Mouse (Mus musculus) megakaryocyte progenitor cell, adult 5-6 weeks (primary cell): ENCODE measurements around the gene Col8a2. TPM values are rescaled to one million over a fixed set of nuclear protein-coding genes. Genes with fewer than 3 reads are reported as not detected.

Experiments
- ATAC-seq: replicated peaks from 2 replicates; pipeline ENCODE4 v1.8.0; 2016; ENCODE audit warnings: mild to moderate bottlenecking, moderate TSS enrichment, inconsistent platforms; ENCODE audit not compliant: poor library complexity
- total RNA-seq, 2 experiments: library from RNA; stranded (forward) in 1 of 2; stranded (reverse) in 1 of 2; fragments of 157-497, 149-512 nt in 1 of 2; fragments of 200-1000 nt in 1 of 2; gene quantifications; 2 replicates each; pipeline versions ENCODE4 v1.2.3 to v1.2.4; 2015 to 2017

The Col8a2 gene
- total RNA-seq, 2 experiments from 2014 or later = not detected

- peak; percentile 17 for ATAC-seq
These were observed 27.0 kb upstream of the Col8a2 start for GRCm38 (mm10) chr4:126259523-126260160.

- peak; percentile 47 for ATAC-seq
These were observed 25.9 kb upstream of the Col8a2 start for GRCm38 (mm10) chr4:126260520-126261201.

GRCm38 (mm10) chr4:126261266-126261665 is 25.3 kb upstream of the Col8a2 start:
- ATAC-seq = no peak

- no peak for ATAC-seq
These were observed 24.9 kb upstream of the Col8a2 start for GRCm38 (mm10) chr4:126261675-126262074.

GRCm38 (mm10) chr4:126262119-126262807 is 24.3 kb upstream of the Col8a2 start, which contains the start of gene Trappc3:
Gene Trappc3 (plus strand): TSS chr4:126262325.
- ATAC-seq = peak; percentile 80

GRCm38 (mm10) chr4:126269292-126269691 is 17.3 kb upstream of the Col8a2 start:
- no peak for ATAC-seq

- ATAC-seq = no peak
These were observed 12.8 kb upstream of the Col8a2 start for GRCm38 (mm10) chr4:126273753-126274152.

- no peak for ATAC-seq
These were observed 11.5 kb upstream of the Col8a2 start for GRCm38 (mm10) chr4:126275081-126275480.

GRCm38 (mm10) chr4:126275681-126276131 is 10.9 kb upstream of the Col8a2 start:
- ATAC-seq = no peak

- peak; percentile 93 for ATAC-seq
These were observed 8.6 kb upstream of the Col8a2 start for GRCm38 (mm10) chr4:126277906-126278564.

- no peak for ATAC-seq
These were observed 8.1 kb upstream of the Col8a2 start for GRCm38 (mm10) chr4:126278565-126278915.

- ATAC-seq = no peak
These were observed 7.6 kb upstream of the Col8a2 start for GRCm38 (mm10) chr4:126278961-126279360.

GRCm38 (mm10) chr4:126281706-126282105 is 4.9 kb upstream of the Col8a2 start:
- no peak for ATAC-seq

- no peak for ATAC-seq
These were observed 3.0 kb upstream of the Col8a2 start for GRCm38 (mm10) chr4:126283582-126283981.

- no peak for ATAC-seq
These were observed 856 bp downstream of the Col8a2 start for GRCm38 (mm10) chr4:126287302-126287995.

- ATAC-seq = peak; percentile 24; the same call in 1 of the 2 replicates
These were observed 1.6 kb downstream of the Col8a2 start for GRCm38 (mm10) chr4:126288085-126288666.

GRCm38 (mm10) chr4:126290314-126290713 is 3.7 kb downstream of the Col8a2 start:
- no peak for ATAC-seq

GRCm38 (mm10) chr4:126291196-126291595 is 4.6 kb downstream of the Col8a2 start:
- no peak for ATAC-seq

- no peak for ATAC-seq
These were observed 8.6 kb downstream of the Col8a2 start for GRCm38 (mm10) chr4:126295152-126295551.

- ATAC-seq = no peak
These were observed 9.3 kb downstream of the Col8a2 start for GRCm38 (mm10) chr4:126295937-126296336.
